Mouse (Mus musculus) layer of hippocampus, adult 11-12 months (tissue): Measurements from ENCODE around the gene Stx17.

Experiments used
- DNase-seq: peaks from one replicate; pipeline ENCODE4 v3.0.0; 2022; ENCODE audit warnings: low spot score

The Stx17 gene

GRCm38 (mm10) chr4:48163851-48164250 lies 39.1 kb downstream of the Stx17 start:
- DNase-seq = no peak

- DNase-seq = no peak
Measured at GRCm38 (mm10) chr4:48175666-48176065, 51.0 kb downstream of the Stx17 start.

GRCm38 (mm10) chr4:48180922-48181321 lies 56.2 kb downstream of the Stx17 start:
- no peak for DNase-seq

- no peak for DNase-seq
Measured at GRCm38 (mm10) chr4:48181366-48181765, 56.7 kb downstream of the Stx17 start.

- no peak for DNase-seq
Measured at GRCm38 (mm10) chr4:48182115-48182806, 57.5 kb downstream of the Stx17 start.

GRCm38 (mm10) chr4:48197925-48198324 lies 73.2 kb downstream of the Stx17 start:
- no peak for DNase-seq

GRCm38 (mm10) chr4:48198447-48198846 lies 73.7 kb downstream of the Stx17 start:
- no peak for DNase-seq

GRCm38 (mm10) chr4:48203564-48203963 lies 78.8 kb downstream of the Stx17 start:
- DNase-seq = no peak

GRCm38 (mm10) chr4:48225173-48225572 lies 100.5 kb downstream of the Stx17 start:
- DNase-seq = peak; percentile 73

GRCm38 (mm10) chr4:48225604-48226003 lies 100.9 kb downstream of the Stx17 start:
- DNase-seq = no peak

- DNase-seq = no peak
Measured at GRCm38 (mm10) chr4:48226800-48227199, 102.1 kb downstream of the Stx17 start.
